ENCODE assay signal across 8 mouse cellular contexts in genomic region chr2:181287958-181288350, GRCm38 (mm10). TPM values are rescaled to one million over a fixed set of nuclear protein-coding genes. Genes with fewer than 3 reads are reported as not detected.
DNase-seq lines count a peak whose midpoint lies in the region; ATAC-seq and TF ChIP-seq lines count a peak whose summit lies in the region.
"Not testable (repeated sequence)": the region's sequence is repeated elsewhere in the genome, so short reads cannot be mapped to it uniquely, and the experiment has no call there.

Gene Gmeb2 (minus strand): TSS chr2:181288035.

- peak; percentile 35; the same call in 1 of the 2 replicates for TF ChIP-seq CTCF in lung, adult 2 months (IDR thresholded peaks at IDR 0.05; ENCODE audit: insufficient read depth, low read length)

- peak; percentile 96 for DNase-seq in ES-E14 (ENCODE audit: low read depth, low spot score)
- peak; percentile 98 for DNase-seq in cerebellum, adult 11-12 months
- DNase-seq in heart, postnatal 25 days (ENCODE audit: low spot score): peak; percentile 93
- peak; percentile 92 to 97 for DNase-seq in layer of hippocampus, adult 18-20 months (ENCODE audit: low spot score in 2 of 2)
- peak; percentile 84 for DNase-seq in lung, adult 2 months
- peak; percentile 89 to 94 for DNase-seq in thymus, adult 18-20 months

- H3K9me3 ChIP-seq in ES-E14 (ENCODE audit: control insufficient read depth, insufficient read depth, low read depth, low read length); forebrain, embryonic 15.5 days: not testable (repeated sequence)

- WGBS in forebrain, embryonic 15.5 days: under 1% methylated on average over 29 of the region's 38 CpGs
- 5% methylated on average over 38 of the region's 38 CpGs for WGBS in lung, adult 2 months

- H3K27ac ChIP-seq in ES-E14 (ENCODE audit: insufficient read depth, low read depth, low read length, poor library complexity, severe bottlenecking): peak within 1 kb of the TSS; percentile 99
- H3K27ac ChIP-seq in forebrain, embryonic 15.5 days (replicated peaks): peak within 1 kb of the TSS; percentile 97

- peak; percentile 91; the same call in 1 of the 2 replicates for TF ChIP-seq POLR2A in lung, adult 2 months (IDR thresholded peaks at IDR 0.05; ENCODE audit: borderline replicate concordance, extremely low read depth, low read depth, low read length)

- not testable (repeated sequence) for H3K36me3 ChIP-seq in ES-E14 (ENCODE audit: control insufficient read depth, insufficient read depth, low read length, poor library complexity, severe bottlenecking); forebrain, embryonic 15.5 days

- in situ Hi-C loops in ES-E14 (cut with MboI; ENCODE audit: low sequenced_read_pairs in 2 of 2, unreplicated experiment in 2 of 2): not testable (repeated sequence)

- H3K4me2 ChIP-seq in forebrain, embryonic 15.5 days (replicated peaks): peak within 1 kb of the TSS; percentile 70

- H3K27me3 ChIP-seq in forebrain, embryonic 15.5 days: not testable (repeated sequence)

- H3K4me3 ChIP-seq in ES-E14 (ENCODE audit: insufficient read depth in 1 of 2, low read depth in 1 of 2, low read length in 2 of 2, poor library complexity in 1 of 2, severe bottlenecking in 1 of 2): peak within 1 kb of the TSS; percentile 95 to 98
- H3K4me3 ChIP-seq in forebrain, embryonic 15.5 days: peak within 1 kb of the TSS; percentile 85
- H3K4me3 ChIP-seq in lung, adult 2 months (replicated peaks; ENCODE audit: extremely low read depth, low read depth, low read length): peak within 1 kb of the TSS; percentile 83

- intact Hi-C loops in heart, postnatal 25 days (cut with DNase I): loop anchor here (2.0 to 5.0 kb wide), 2 partner anchors 46 to 101 kb away; partner anchors contain the start of genes Helz2 and Ppdpf

- not testable (repeated sequence) for H3K4me1 ChIP-seq in ES-E14 (ENCODE audit: control insufficient read depth in 2 of 2, insufficient read depth in 2 of 2, low read length in 2 of 2, poor library complexity in 1 of 2)
- H3K4me1 ChIP-seq in forebrain, embryonic 15.5 days: peaks cover 23% of the 10 kb centered on the region
- peaks cover 10% of the 10 kb centered on the region for H3K4me1 ChIP-seq in lung, adult 2 months (ENCODE audit: control insufficient read depth, insufficient read depth, low read length)

- peak; percentile 97 for ATAC-seq in forebrain, embryonic 15.5 days (replicated peaks)
- ATAC-seq in neutrophil, adult 5-6 weeks (ENCODE audit: extremely low read depth, insufficient number of reproducible peaks, low FRiP score, poor library complexity, severe bottlenecking): peak; percentile 95

- H3K9ac ChIP-seq in ES-E14 (ENCODE audit: insufficient read depth, low read depth, low read length, poor library complexity, severe bottlenecking): peak within 1 kb of the TSS; percentile 100
- H3K9ac ChIP-seq in forebrain, embryonic 15.5 days (replicated peaks): peak within 1 kb of the TSS; percentile 96

TF ChIP-seq in ES-E14, 5 proteins besides CTCF, POLR2A, EP300 and RAD21:
- TF ChIP-seq HCFC1 (IDR thresholded peaks at IDR 0.05; ENCODE audit: borderline replicate concordance, insufficient read depth, low read length): peak; percentile 71; the same call in 1 of the 2 replicates

RNA-seq across cellular contexts. Expression of gene Gmeb2, which starts in this region (rescaled TPM):
- total RNA-seq in ES-E14 (2012; rRNA removed): 15.2 and 16.4 TPM in 2 replicates
- 20.2 and 20.3 TPM in 2 replicates for polyA plus RNA-seq in forebrain, embryonic 15.5 days (2015; fragmentation: Nextera tagmentation; extraction: Ambion mirVana)
- 10 to 100 TPM in 1 of 2 experiments, 1 to 10 TPM in 1; 8.5 to 10.5 TPM for total RNA-seq in heart, postnatal 25 days (2021)
- 10 to 100 TPM; 17.9 to 18.1 TPM for total RNA-seq in layer of hippocampus, adult 18-20 months (2021)
- 22.2 and 26.3 TPM in 2 replicates for polyA plus RNA-seq in lung, adult 2 months (2012; rRNA removed)
- 47.4 and 57.6 TPM in 2 replicates for total RNA-seq in neutrophil, adult 5-6 weeks (2017)

Comparison
In these comparisons a context has a peak if more than half of its experiments do, and no peak if none do; other contexts are left out.
1. Peak in every context shown above with its lines: DNase-seq, ATAC-seq, H3K4me3 ChIP-seq and H3K27ac ChIP-seq.